Mouse (Mus musculus): Measurements from ENCODE around the gene C2.
"Not testable (repeated sequence)": the region's sequence is repeated elsewhere in the genome, so short reads cannot be mapped to it uniquely, and the experiment has no call there.

The C2 gene

DNA sequence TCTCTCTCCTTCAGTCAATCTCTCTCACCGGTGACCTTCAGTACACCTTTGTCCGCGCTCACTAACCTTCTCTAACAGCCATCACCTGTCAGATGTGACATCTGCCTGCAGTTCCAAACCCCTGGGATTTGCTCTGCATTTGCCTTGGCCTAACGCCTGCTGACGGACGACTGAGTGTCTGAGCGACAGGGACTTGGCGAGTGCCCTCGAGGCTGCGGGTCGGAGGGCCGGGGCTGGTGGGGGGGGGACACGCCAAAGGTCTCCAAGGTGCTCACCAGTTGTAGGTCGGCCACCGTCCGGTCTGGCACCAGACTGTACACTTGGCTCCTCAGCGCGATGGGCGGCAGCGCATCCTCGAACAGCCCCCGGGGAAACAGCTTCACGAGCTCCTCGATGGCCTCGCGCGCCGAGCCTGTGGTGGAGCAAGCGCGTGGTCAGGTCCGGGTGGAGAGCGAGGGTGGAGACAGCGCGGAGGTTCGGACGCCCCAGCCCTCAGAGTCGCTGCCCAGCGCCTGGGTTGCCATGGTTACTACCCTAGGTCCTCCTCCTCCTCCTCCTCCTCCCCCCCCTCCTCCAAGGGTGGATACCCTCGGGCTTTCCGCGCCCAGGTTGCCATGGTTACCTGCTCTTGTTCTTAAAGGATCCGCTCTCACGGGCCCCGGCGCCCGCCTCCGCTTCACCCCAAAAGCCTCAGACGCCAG, 61.8 kb downstream of the C2 start:
- DNase-seq (ENCODE audit: low read depth, low spot score): no peak

DNA sequence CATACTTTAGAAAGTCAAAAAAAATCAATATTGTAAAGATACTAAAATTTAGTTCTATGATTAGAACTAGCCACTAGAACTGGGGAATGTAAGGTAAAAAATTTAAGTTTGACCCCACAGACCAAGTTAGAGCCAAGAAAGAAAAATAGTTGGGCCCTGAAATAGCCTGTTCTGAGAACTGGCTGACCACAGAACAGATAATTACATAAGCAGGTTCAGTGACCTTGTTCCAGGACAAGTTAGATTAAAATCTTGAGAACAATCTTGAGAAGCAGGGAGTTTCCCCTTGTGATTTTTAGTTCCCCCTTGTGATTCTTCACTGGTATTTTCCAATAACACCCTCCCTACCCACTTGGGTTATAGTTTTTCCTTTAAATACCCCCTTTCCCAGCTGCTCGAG, 67.3 kb downstream of the C2 start:
- DNase-seq (ENCODE audit: low read depth, low spot score): not testable (repeated sequence)

DNA sequence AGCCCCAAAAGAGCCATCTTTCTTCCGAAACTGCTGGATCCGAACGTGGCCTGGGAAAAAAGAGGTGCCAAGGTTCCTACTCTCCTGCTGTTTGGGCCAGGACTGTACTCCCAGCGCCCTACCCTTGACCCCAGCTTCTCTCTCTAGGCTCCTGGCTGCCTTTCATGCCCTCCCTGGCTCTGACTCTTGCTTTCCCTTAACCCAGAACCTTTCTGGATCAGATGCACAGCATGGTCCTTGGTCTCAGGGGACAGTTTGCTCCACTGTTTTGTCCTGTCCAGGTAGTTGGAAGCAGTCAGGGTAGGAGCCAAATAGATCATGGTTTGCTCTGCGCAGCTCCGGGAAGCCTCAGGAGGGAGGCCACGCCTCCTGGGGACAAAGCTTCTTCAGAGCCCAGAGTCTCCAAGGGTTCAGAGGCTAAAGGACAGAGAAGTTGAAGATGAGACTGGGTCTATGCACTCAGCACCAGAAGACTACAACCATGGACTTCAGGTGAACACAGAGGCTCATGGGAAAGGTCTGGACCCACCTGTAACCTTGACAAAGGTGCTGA, 83.2 kb downstream of the C2 start:
- DNase-seq (ENCODE audit: low read depth, low spot score): no peak

DNA sequence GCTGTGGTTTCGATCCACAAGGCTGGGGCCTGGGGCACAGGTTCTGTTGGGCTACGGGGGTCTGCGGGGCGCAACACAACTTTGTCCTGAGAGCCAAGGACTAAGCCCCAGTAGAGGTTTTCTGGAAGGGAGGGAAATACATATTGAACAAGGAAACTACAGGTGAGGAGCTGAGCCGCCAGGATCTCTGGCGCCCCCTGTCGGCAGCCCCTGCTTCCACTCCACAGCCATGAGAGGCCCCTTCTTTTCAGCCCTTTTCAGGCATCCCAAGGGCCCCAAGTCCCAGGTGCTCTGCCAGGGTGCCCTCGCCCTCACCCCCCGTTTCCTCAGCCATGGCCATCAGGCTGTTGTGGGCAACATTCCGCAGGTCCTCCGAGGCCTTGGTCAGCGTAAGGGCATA, 84.3 kb downstream of the C2 start:
- not testable (repeated sequence) for DNase-seq (ENCODE audit: low read depth, low spot score)

Data from embryo, embryonic 11.5 days (tissue).